Mouse (Mus musculus) midbrain, postnatal 0 days (tissue): ENCODE results near the gene Clcn3. TPM values are rescaled to one million over a fixed set of nuclear protein-coding genes. Genes with fewer than 3 reads are reported as not detected.
A peak's percentile ranks its signal among the peaks of the same experiment; 100 is the strongest.

Source experiments
- ATAC-seq: fragments of 200-750 bp; cut with Nextera tagmentation; 2 replicates; pipeline ENCODE4 v1.8.0; 2017; ENCODE audit warnings: moderate number of reproducible peaks, mild to moderate bottlenecking, moderate TSS enrichment, moderate library complexity; ENCODE audit not compliant: low FRiP score
- DNase-seq: peaks from one replicate; pipeline ENCODE4 v3.0.0-alpha.2; 2015; ENCODE audit warnings: low spot score
- H3K27ac ChIP-seq: fragments of 300-500 bp; sonication (generic); 2 replicates; pipeline ENCODE4 v1.5.1; 2014; ENCODE audit warnings: low read depth, mild to moderate bottlenecking, low read length, mixed read lengths
- H3K27me3 ChIP-seq: fragments of 300-500 bp; sonication (generic); 2 replicates; pipeline ENCODE4 v1.6.1; 2014; ENCODE audit warnings: low read length, control low read depth, mixed read lengths; ENCODE audit not compliant: insufficient read depth
- H3K36me3 ChIP-seq: fragments of 300-500 bp; sonication (generic); 2 replicates; pipeline ENCODE4 v1.6.1; 2014; ENCODE audit warnings: low read length, control low read depth, mixed read lengths; ENCODE audit not compliant: insufficient read depth
- H3K4me1 ChIP-seq: fragments of 300-500 bp; sonication (generic); 2 replicates; pipeline ENCODE4 v1.6.1; 2014; ENCODE audit warnings: mild to moderate bottlenecking, control low read depth, antibody characterized with exemption, low read length, mixed read lengths; ENCODE audit not compliant: insufficient read depth
- H3K4me2 ChIP-seq: fragments of 300-500 bp; sonication (generic); 2 replicates; pipeline ENCODE4 v1.6.1; 2014; ENCODE audit warnings: low read depth, mild to moderate bottlenecking, low read length, mixed read lengths; ENCODE audit not compliant: poor library complexity, severe bottlenecking
- H3K4me3 ChIP-seq: fragments of 300-500 bp; sonication (generic); 2 replicates; pipeline ENCODE4 v1.5.1; 2014; ENCODE audit warnings: low read depth, mild to moderate bottlenecking, low read length, moderate library complexity
- H3K9ac ChIP-seq: fragments of 300-500 bp; sonication (generic); replicated peaks from 2 replicates; pipeline ENCODE4 v1.6.1; 2014; ENCODE audit warnings: mild to moderate bottlenecking, low read length, moderate library complexity, mixed read lengths; ENCODE audit not compliant: poor library complexity, severe bottlenecking
- H3K9me3 ChIP-seq: fragments of 300-500 bp; sonication (generic); 2 replicates; pipeline ENCODE4 v1.6.1; 2016; ENCODE audit warnings: low read length, control low read depth
- CTCF ChIP-seq: IDR thresholded peaks from 2 replicates; pipeline ENCODE4 v1.5.1; 2016; ENCODE audit warnings: antibody characterized with exemption, mild to moderate bottlenecking
- WGBS: fragments of 180-500 bp; shearing (Covaris S2); extraction: QIAGEN DNeasy Blood & Tissue Kit; methylation state at CpG from one replicate; pipeline ENCODE4 v1.1.7; 2014; 5-methylcytosine and 5-hydroxymethylcytosine counted together
- polyA plus RNA-seq: library from polyadenylated mRNA; unstranded; fragments of >200 nt; fragmentation: Nextera tagmentation; extraction: Ambion mirVana; gene quantifications from 2 replicates; pipeline ENCODE4 v1.2.1, GENCODE M21; 2015
- total RNA-seq: library from RNA; depleted of rRNA; stranded (reverse); fragments of >200 nt; gene quantifications from 2 replicates; pipeline ENCODE4 v1.2.3, GENCODE M21; 2014

Gene Clcn3
- total and polyA plus RNA-seq, 2 experiments from 2014 or later = 79.5 to 96.5 TPM

- H3K9me3 ChIP-seq = no peaks in the 10 kb centered on the region
- no peaks in the 10 kb centered on the region for H3K4me1 ChIP-seq
- H3K4me3 ChIP-seq = no peak overlapping the region
- 96% methylated on average over 3 of the region's 3 CpGs for WGBS
- ATAC-seq (no peak), DNase-seq (no peak)
- no peaks in the 10 kb centered on the region for H3K36me3 ChIP-seq
- H3K4me2 ChIP-seq = no peak overlapping the region
- no peak for TF ChIP-seq CTCF
- no peaks in the 10 kb centered on the region for H3K27me3 ChIP-seq
- H3K9ac ChIP-seq = no peak overlapping the region
- H3K27ac ChIP-seq = no peak overlapping the region
Observed at GRCm38 (mm10) chr8:60962763-60963162, 20.3 kb downstream of the Clcn3 start.

DNA sequence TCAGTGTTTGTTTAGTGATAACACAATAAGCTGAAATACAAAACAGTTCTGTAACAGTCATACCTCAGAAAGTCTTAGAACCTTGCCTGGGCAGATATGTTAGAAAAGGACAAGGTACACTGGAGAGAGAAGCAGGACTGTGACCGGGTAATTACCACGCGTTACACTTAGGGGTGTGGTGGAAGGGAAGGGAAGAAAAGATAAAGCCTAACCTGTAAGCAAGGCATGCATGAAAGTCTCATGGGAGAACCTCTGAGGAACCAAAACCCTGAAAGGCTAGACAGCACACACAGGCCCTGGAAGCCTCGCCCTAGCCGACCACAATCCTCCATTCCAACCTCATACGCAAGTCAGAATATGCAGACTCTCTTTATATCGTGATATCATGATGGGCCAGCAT, 26.3 kb downstream of the Clcn3 start:
- no peak for ATAC-seq
- Histone ChIP-seq H3K27me3 (no peaks in the 10 kb centered on the region), H3K4me1 (no peaks in the 10 kb centered on the region), H3K36me3 (no peaks in the 10 kb centered on the region), H3K9ac (no peak overlapping the region), H3K4me3 (no peak overlapping the region), H3K9me3 (no peaks in the 10 kb centered on the region), H3K27ac (no peak overlapping the region), H3K4me2 (no peak overlapping the region)
- no peak for DNase-seq
- 97% methylated on average over 7 of the region's 7 CpGs for WGBS
- no peak for TF ChIP-seq CTCF

GRCm38 (mm10) chr8:60954281-60955014, 28.7 kb downstream of the Clcn3 start:
- peak; percentile 97 for DNase-seq
- H3K4me2 ChIP-seq = peak overlapping the region; percentile 54
- no peak for TF ChIP-seq CTCF
- H3K4me3 ChIP-seq = peak overlapping the region; percentile 52
- H3K36me3 ChIP-seq = no peaks in the 10 kb centered on the region
- peak; percentile 98 for ATAC-seq
- no peaks in the 10 kb centered on the region for H3K9me3 ChIP-seq
- no peaks in the 10 kb centered on the region; the same call in 1 of the 2 replicates for H3K4me1 ChIP-seq
- peak overlapping the region; percentile 93 for H3K27ac ChIP-seq
- peak overlapping the region; percentile 58 for H3K9ac ChIP-seq
- under 1% methylated on average over 15 of the region's 15 CpGs for WGBS
- no peaks in the 10 kb centered on the region for H3K27me3 ChIP-seq

GRCm38 (mm10) chr8:60952803-60953202, 30.3 kb downstream of the Clcn3 start:
- WGBS = 42% methylated on average over 5 of the region's 5 CpGs
- TF ChIP-seq CTCF = no peak
- H3K4me3 ChIP-seq = peak overlapping the region; percentile 14; the same call in 1 of the 2 replicates

GRCm38 (mm10) chr8:60951757-60952156, 31.3 kb downstream of the Clcn3 start:
- Histone ChIP-seq H3K9ac (no peak overlapping the region), H3K9me3 (no peaks in the 10 kb centered on the region), H3K36me3 (no peaks in the 10 kb centered on the region), H3K27me3 (no peaks in the 10 kb centered on the region), H3K4me2 (no peak overlapping the region), H3K27ac (no peak overlapping the region), H3K4me3 (no peak overlapping the region), H3K4me1 (no peaks in the 10 kb centered on the region; the same call in 1 of the 2 replicates)
- no peak for TF ChIP-seq CTCF
- 98% methylated on average over 1 of the region's 1 CpGs for WGBS
- ATAC-seq (no peak), DNase-seq (no peak)

More at GRCm38 (mm10) chr8:60952803-60953202, 30.3 kb downstream of the Clcn3 start:
- ATAC-seq = no peak
- Histone ChIP-seq H3K36me3 (no peaks in the 10 kb centered on the region), H3K27ac (no peak overlapping the region), H3K4me1 (no peaks in the 10 kb centered on the region; the same call in 1 of the 2 replicates), H3K9me3 (no peaks in the 10 kb centered on the region), H3K9ac (no peak overlapping the region), H3K4me2 (peak overlapping the region; percentile 39), H3K27me3 (no peaks in the 10 kb centered on the region)
- no peak for DNase-seq

- Histone ChIP-seq H3K27ac (no peak overlapping the region), H3K36me3 (no peaks in the 10 kb centered on the region), H3K27me3 (no peaks in the 10 kb centered on the region), H3K4me2 (no peak overlapping the region), H3K4me3 (no peak overlapping the region), H3K4me1 (no peaks in the 10 kb centered on the region; the same call in 1 of the 2 replicates), H3K9ac (no peak overlapping the region), H3K9me3 (no peaks in the 10 kb centered on the region)
- DNase-seq (no peak), ATAC-seq (no peak)
- TF ChIP-seq CTCF = no peak
- 71% methylated on average over 4 of the region's 4 CpGs for WGBS
Observed at GRCm38 (mm10) chr8:60951271-60951670, 31.8 kb downstream of the Clcn3 start.
